Mouse (Mus musculus): ENCODE results near the gene Pign. TPM values are rescaled to one million over a fixed set of nuclear protein-coding genes. Genes with fewer than 3 reads are reported as not detected.

Pign gene
- polyA plus RNA-seq, 1 experiment from 2014 or later, result 5.0 TPM

GRCm38 (mm10) chr1:105588697-105589096, 74.8 kb downstream of the Pign start:
- Histone ChIP-seq H3K4me3 (ENCODE audit: low read depth, low read length) (no peak overlapping the region), H3K4me2 (replicated peaks; ENCODE audit: low read depth) (no peak overlapping the region), H3K27me3 (ENCODE audit: control insufficient read depth, insufficient read depth, low read length) (no peaks in the 10 kb centered on the region), H3K36me3 (ENCODE audit: control insufficient read depth, insufficient read depth, low read length) (peaks cover 3% of the 10 kb centered on the region; the same call in 1 of the 2 replicates), H3K4me1 (replicated peaks; ENCODE audit: control insufficient read depth, insufficient read depth) (no peaks in the 10 kb centered on the region), H3K9me3 (ENCODE audit: control insufficient read depth, low read length) (no peaks in the 10 kb centered on the region), H3K9ac (ENCODE audit: low read length) (no peak overlapping the region), H3K27ac (replicated peaks) (no peak overlapping the region; the same call in 1 of the 2 replicates)
- WGBS, result 54% methylated on average over 5 of the region's 5 CpGs
- ATAC-seq (ENCODE audit: low FRiP score, low TSS enrichment), result peak; percentile 21; the same call in 1 of the 2 replicates
- TF ChIP-seq EP300 (optimal IDR thresholded peaks at IDR 0.05) (no peak), CTCF (IDR thresholded peaks at IDR 0.05; ENCODE audit: low read depth) (no peak)
- no peak for DNase-seq (ENCODE audit: low spot score)

- Histone ChIP-seq H3K9ac (ENCODE audit: low read length) (no peak overlapping the region), H3K4me2 (replicated peaks; ENCODE audit: low read depth) (no peak overlapping the region), H3K4me1 (replicated peaks; ENCODE audit: control insufficient read depth, insufficient read depth) (no peaks in the 10 kb centered on the region), H3K4me3 (ENCODE audit: low read depth, low read length) (no peak overlapping the region), H3K27ac (replicated peaks) (no peak overlapping the region), H3K9me3 (ENCODE audit: control insufficient read depth, low read length) (no peaks in the 10 kb centered on the region), H3K36me3 (ENCODE audit: control insufficient read depth, insufficient read depth, low read length) (peaks cover 3% of the 10 kb centered on the region; the same call in 1 of the 2 replicates), H3K27me3 (ENCODE audit: control insufficient read depth, insufficient read depth, low read length) (no peaks in the 10 kb centered on the region)
- WGBS, result 71% methylated on average over 1 of the region's 1 CpGs
- TF ChIP-seq EP300 (optimal IDR thresholded peaks at IDR 0.05) (no peak), CTCF (IDR thresholded peaks at IDR 0.05; ENCODE audit: low read depth) (no peak)
- DNase-seq (ENCODE audit: low spot score), result no peak
- ATAC-seq (ENCODE audit: low FRiP score, low TSS enrichment), result no peak
These were observed 80.7 kb downstream of the Pign start for GRCm38 (mm10) chr1:105582800-105583199.

- H3K9me3 ChIP-seq (ENCODE audit: control insufficient read depth, low read length), result no peaks in the 10 kb centered on the region
These were observed 82.6 kb downstream of the Pign start for GRCm38 (mm10) chr1:105580909-105581308.

GRCm38 (mm10) chr1:105566051-105566450, 97.4 kb downstream of the Pign start:
- ATAC-seq (ENCODE audit: low FRiP score, low TSS enrichment) (no peak), DNase-seq (ENCODE audit: low spot score) (no peak)
- Histone ChIP-seq H3K4me3 (ENCODE audit: low read depth, low read length) (no peak overlapping the region), H3K9ac (ENCODE audit: low read length) (no peak overlapping the region), H3K4me2 (replicated peaks; ENCODE audit: low read depth) (no peak overlapping the region), H3K27me3 (ENCODE audit: control insufficient read depth, insufficient read depth, low read length) (no peaks in the 10 kb centered on the region), H3K36me3 (ENCODE audit: control insufficient read depth, insufficient read depth, low read length) (no peaks in the 10 kb centered on the region), H3K4me1 (replicated peaks; ENCODE audit: control insufficient read depth, insufficient read depth) (no peaks in the 10 kb centered on the region), H3K9me3 (ENCODE audit: control insufficient read depth, low read length) (no peaks in the 10 kb centered on the region), H3K27ac (replicated peaks) (no peak overlapping the region)
- 64% methylated on average over 3 of the region's 3 CpGs for WGBS
- TF ChIP-seq EP300 (optimal IDR thresholded peaks at IDR 0.05) (no peak), CTCF (IDR thresholded peaks at IDR 0.05; ENCODE audit: low read depth) (no peak)

More at GRCm38 (mm10) chr1:105580909-105581308, 82.6 kb downstream of the Pign start:
- ATAC-seq (ENCODE audit: low FRiP score, low TSS enrichment), result no peak
- no peak overlapping the region for H3K27ac ChIP-seq (replicated peaks)
- WGBS, result 90% methylated on average over 2 of the region's 2 CpGs
- H3K4me1 ChIP-seq (replicated peaks; ENCODE audit: control insufficient read depth, insufficient read depth), result no peaks in the 10 kb centered on the region
- H3K4me2 ChIP-seq (replicated peaks; ENCODE audit: low read depth), result no peak overlapping the region
- no peak overlapping the region for H3K4me3 ChIP-seq (ENCODE audit: low read depth, low read length)
- no peak for DNase-seq (ENCODE audit: low spot score)
- TF ChIP-seq EP300 (optimal IDR thresholded peaks at IDR 0.05), result no peak
- no peak for TF ChIP-seq CTCF (IDR thresholded peaks at IDR 0.05; ENCODE audit: low read depth)
- no peaks in the 10 kb centered on the region for H3K27me3 ChIP-seq (ENCODE audit: control insufficient read depth, insufficient read depth, low read length)
- no peak overlapping the region for H3K9ac ChIP-seq (ENCODE audit: low read length)
- H3K36me3 ChIP-seq (ENCODE audit: control insufficient read depth, insufficient read depth, low read length), result peaks cover 3% of the 10 kb centered on the region; the same call in 1 of the 2 replicates

- WGBS, result 64% methylated on average over 1 of the region's 1 CpGs
- no peak overlapping the region for H3K27ac ChIP-seq (replicated peaks)
- H3K4me3 ChIP-seq (ENCODE audit: low read depth, low read length), result no peak overlapping the region
- no peaks in the 10 kb centered on the region for H3K9me3 ChIP-seq (ENCODE audit: control insufficient read depth, low read length)
- no peaks in the 10 kb centered on the region for H3K4me1 ChIP-seq (replicated peaks; ENCODE audit: control insufficient read depth, insufficient read depth)
- no peaks in the 10 kb centered on the region for H3K36me3 ChIP-seq (ENCODE audit: control insufficient read depth, insufficient read depth, low read length)
- DNase-seq (ENCODE audit: low spot score) (no peak), ATAC-seq (ENCODE audit: low FRiP score, low TSS enrichment) (no peak)
- H3K27me3 ChIP-seq (ENCODE audit: control insufficient read depth, insufficient read depth, low read length), result no peaks in the 10 kb centered on the region
- no peak for TF ChIP-seq EP300 (optimal IDR thresholded peaks at IDR 0.05)
- TF ChIP-seq CTCF (IDR thresholded peaks at IDR 0.05; ENCODE audit: low read depth), result no peak
- H3K4me2 ChIP-seq (replicated peaks; ENCODE audit: low read depth), result no peak overlapping the region
- H3K9ac ChIP-seq (ENCODE audit: low read length), result no peak overlapping the region
These were observed 99.2 kb downstream of the Pign start for GRCm38 (mm10) chr1:105564289-105564688.

GRCm38 (mm10) chr1:105563821-105564220, 99.7 kb downstream of the Pign start:
- DNase-seq (ENCODE audit: low spot score) (no peak), ATAC-seq (ENCODE audit: low FRiP score, low TSS enrichment) (no peak)

More at GRCm38 (mm10) chr1:105563821-105564220, 99.7 kb downstream of the Pign start:
- H3K4me3 ChIP-seq (ENCODE audit: low read depth, low read length), result no peak overlapping the region
- H3K36me3 ChIP-seq (ENCODE audit: control insufficient read depth, insufficient read depth, low read length), result no peaks in the 10 kb centered on the region
- H3K27ac ChIP-seq (replicated peaks), result no peak overlapping the region
- no peaks in the 10 kb centered on the region for H3K27me3 ChIP-seq (ENCODE audit: control insufficient read depth, insufficient read depth, low read length)
- no peaks in the 10 kb centered on the region for H3K9me3 ChIP-seq (ENCODE audit: control insufficient read depth, low read length)
- no peak overlapping the region for H3K4me2 ChIP-seq (replicated peaks; ENCODE audit: low read depth)
- WGBS, result 86% methylated on average over 2 of the region's 2 CpGs
- no peak for TF ChIP-seq EP300 (optimal IDR thresholded peaks at IDR 0.05)
- peak; percentile 41 for TF ChIP-seq CTCF (IDR thresholded peaks at IDR 0.05; ENCODE audit: low read depth)
- H3K9ac ChIP-seq (ENCODE audit: low read length), result no peak overlapping the region
- no peaks in the 10 kb centered on the region for H3K4me1 ChIP-seq (replicated peaks; ENCODE audit: control insufficient read depth, insufficient read depth)

All from stomach, postnatal 0 days (tissue).